8 mouse cellular contexts compared by ENCODE assay signal in genomic region chr13:58157036-58157435, GRCm38 (mm10). TPM values are rescaled to one million over a fixed set of nuclear protein-coding genes. Genes with fewer than 3 reads are reported as not detected.
DNase-seq lines count a peak whose midpoint lies in the region; ATAC-seq lines count a peak whose summit lies in the region.

No protein-coding gene starts in this region.

- no peaks in the 10 kb centered on the region for H3K27me3 ChIP-seq in lung, embryonic 16.5 days (ENCODE audit: control insufficient read depth, insufficient read depth, low read depth, low read length)
- no peaks in the 10 kb centered on the region for H3K27me3 ChIP-seq in hindbrain, embryonic 14.5 days (ENCODE audit: control insufficient read depth, insufficient read depth, low read length)
- no peaks in the 10 kb centered on the region for H3K27me3 ChIP-seq in midbrain, embryonic 13.5 days

- peaks cover 3% of the 10 kb centered on the region; the same call in 1 of the 2 replicates for H3K4me1 ChIP-seq in lung, embryonic 16.5 days (replicated peaks; ENCODE audit: control insufficient read depth, insufficient read depth, low read length)
- peaks cover 10% of the 10 kb centered on the region for H3K4me1 ChIP-seq in hindbrain, embryonic 14.5 days (replicated peaks; ENCODE audit: control insufficient read depth, insufficient read depth, low read length)
- peaks cover 18% of the 10 kb centered on the region for H3K4me1 ChIP-seq in midbrain, embryonic 13.5 days (replicated peaks)

- DNase-seq in lung, postnatal 10 days: no peak
- DNase-seq in cerebellum, adult 8-10 months: peak; percentile 26
- DNase-seq in hindbrain, embryonic 14.5 days (ENCODE audit: low spot score): no peak
- no peak for DNase-seq in frontal cortex, postnatal 14 days (ENCODE audit: low spot score in 2 of 2)
- no peak for DNase-seq in spleen, adult 12 weeks (ENCODE audit: low spot score)
- no peak for DNase-seq in layer of hippocampus, adult 11-12 months (ENCODE audit: low spot score)

- no peak overlapping the region for H3K27ac ChIP-seq in lung, embryonic 16.5 days (ENCODE audit: low read length)
- H3K27ac ChIP-seq in hindbrain, embryonic 14.5 days: peak overlapping the region; percentile 68
- H3K27ac ChIP-seq in midbrain, embryonic 13.5 days: peak overlapping the region; percentile 67; the same call in 1 of the 2 replicates

- peak overlapping the region; percentile 71 for H3K9ac ChIP-seq in lung, embryonic 16.5 days (ENCODE audit: low read length)
- peak overlapping the region; percentile 75 for H3K9ac ChIP-seq in hindbrain, embryonic 14.5 days
- peak overlapping the region; percentile 86 for H3K9ac ChIP-seq in midbrain, embryonic 13.5 days (replicated peaks)

- peak overlapping the region; percentile 71 for H3K4me3 ChIP-seq in lung, embryonic 16.5 days (ENCODE audit: low read length)
- peak overlapping the region; percentile 88 for H3K4me3 ChIP-seq in hindbrain, embryonic 14.5 days (replicated peaks; ENCODE audit: low read length)
- peak overlapping the region; percentile 91 for H3K4me3 ChIP-seq in midbrain, embryonic 13.5 days (replicated peaks)

- peak overlapping the region; percentile 78 for H3K4me2 ChIP-seq in lung, embryonic 16.5 days (ENCODE audit: low read depth, low read length)
- H3K4me2 ChIP-seq in hindbrain, embryonic 14.5 days (replicated peaks): peak overlapping the region; percentile 93
- peak overlapping the region; percentile 94 for H3K4me2 ChIP-seq in midbrain, embryonic 13.5 days (replicated peaks)

- H3K36me3 ChIP-seq in lung, embryonic 16.5 days (ENCODE audit: control insufficient read depth, insufficient read depth, low read length): peaks cover 9% of the 10 kb centered on the region
- peaks cover 22% of the 10 kb centered on the region for H3K36me3 ChIP-seq in hindbrain, embryonic 14.5 days (replicated peaks; ENCODE audit: control insufficient read depth, insufficient read depth)
- peaks cover 23% of the 10 kb centered on the region for H3K36me3 ChIP-seq in midbrain, embryonic 13.5 days

- no peaks in the 10 kb centered on the region; the same call in 1 of the 2 replicates for H3K9me3 ChIP-seq in lung, embryonic 16.5 days (ENCODE audit: control insufficient read depth, low read length)
- no peaks in the 10 kb centered on the region for H3K9me3 ChIP-seq in hindbrain, embryonic 14.5 days (ENCODE audit: control insufficient read depth, low read length)
- 0 out of 2 replicates have a peak, but pooled peaks cover 6% of the 10 kb centered on the region for H3K9me3 ChIP-seq in midbrain, embryonic 13.5 days

- no peak; the same call in 1 of the 2 replicates for ATAC-seq in lung, embryonic 16.5 days (ENCODE audit: low read depth)
- no peak for ATAC-seq in hindbrain, embryonic 14.5 days (ENCODE audit: low FRiP score)
- ATAC-seq in midbrain, embryonic 13.5 days: no peak

- WGBS in lung, embryonic 16.5 days: 15% methylated on average over 8 of the region's 8 CpGs
- 18% methylated on average over 8 of the region's 8 CpGs for WGBS in hindbrain, embryonic 14.5 days
- 25% methylated on average over 8 of the region's 8 CpGs for WGBS in midbrain, embryonic 13.5 days

RNA-seq across cellular contexts. Expression of gene Idnk, which starts 0.4 kb away (rescaled TPM):
- 37.2 and 41.8 TPM in 2 replicates for polyA plus RNA-seq in lung, embryonic 16.5 days (2015; fragmentation: Nextera tagmentation; extraction: Ambion mirVana)
- 53.4 and 63.2 TPM in 2 replicates for polyA plus RNA-seq in hindbrain, embryonic 14.5 days (2014; fragmentation: Nextera tagmentation; extraction: Ambion mirVana)
- polyA plus RNA-seq in midbrain, embryonic 13.5 days (2015; fragmentation: Nextera tagmentation; extraction: Ambion mirVana): 70.3 and 77.4 TPM in 2 replicates

RNA-seq across cellular contexts. Expression of gene Hnrnpa0, which starts 28.7 kb away (rescaled TPM):
- 28.8 and 32.9 TPM in 2 replicates for polyA plus RNA-seq in lung, embryonic 16.5 days (2015; fragmentation: Nextera tagmentation; extraction: Ambion mirVana)
- polyA plus RNA-seq in hindbrain, embryonic 14.5 days (2014; fragmentation: Nextera tagmentation; extraction: Ambion mirVana): 50.2 and 56.9 TPM in 2 replicates
- 65.8 and 76.4 TPM in 2 replicates for polyA plus RNA-seq in midbrain, embryonic 13.5 days (2015; fragmentation: Nextera tagmentation; extraction: Ambion mirVana)

RNA-seq across cellular contexts. Expression of gene Klhl3, which starts 43.6 kb away (rescaled TPM):
- polyA plus RNA-seq in lung, embryonic 16.5 days (2015; fragmentation: Nextera tagmentation; extraction: Ambion mirVana): 4.4 and 4.6 TPM in 2 replicates
- polyA plus RNA-seq in hindbrain, embryonic 14.5 days (2014; fragmentation: Nextera tagmentation; extraction: Ambion mirVana): 10.8 and 11.9 TPM in 2 replicates
- polyA plus RNA-seq in midbrain, embryonic 13.5 days (2015; fragmentation: Nextera tagmentation; extraction: Ambion mirVana): 8.9 and 9.6 TPM in 2 replicates

RNA-seq across cellular contexts. Expression of gene Ubqln1, which starts 58.4 kb away (rescaled TPM):
- 81.0 and 87.8 TPM in 2 replicates for polyA plus RNA-seq in lung, embryonic 16.5 days (2015; fragmentation: Nextera tagmentation; extraction: Ambion mirVana)
- polyA plus RNA-seq in hindbrain, embryonic 14.5 days (2014; fragmentation: Nextera tagmentation; extraction: Ambion mirVana): 120 and 149 TPM in 2 replicates
- polyA plus RNA-seq in midbrain, embryonic 13.5 days (2015; fragmentation: Nextera tagmentation; extraction: Ambion mirVana): 116 and 132 TPM in 2 replicates
